Mouse (Mus musculus): Measurements from ENCODE around the gene Iqcf3. TPM values are rescaled to one million over a fixed set of nuclear protein-coding genes. Genes with fewer than 3 reads are reported as not detected.

Iqcf3 gene
- total RNA-seq, 1 experiment: not detected

- no peak for TF ChIP-seq ZC3H11A (IDR thresholded peaks at IDR 0.05; ENCODE audit: borderline replicate concordance, low read depth, low read length)
- peaks cover 6 to 44% of the 10 kb centered on the region in 2 experiments; a peak in 3 of 4 replicates for H3K4me1 ChIP-seq (ENCODE audit: control insufficient read depth in 2 of 2, insufficient read depth in 2 of 2, low read length in 2 of 2, poor library complexity in 1 of 2)
- in situ Hi-C loops (cut with MboI; ENCODE audit: low sequenced_read_pairs in 2 of 2, unreplicated experiment in 2 of 2): no loop called here
Observed at GRCm38 (mm10) chr9:106462430-106462800, 99.0 kb downstream of the Iqcf3 start.

DNA sequence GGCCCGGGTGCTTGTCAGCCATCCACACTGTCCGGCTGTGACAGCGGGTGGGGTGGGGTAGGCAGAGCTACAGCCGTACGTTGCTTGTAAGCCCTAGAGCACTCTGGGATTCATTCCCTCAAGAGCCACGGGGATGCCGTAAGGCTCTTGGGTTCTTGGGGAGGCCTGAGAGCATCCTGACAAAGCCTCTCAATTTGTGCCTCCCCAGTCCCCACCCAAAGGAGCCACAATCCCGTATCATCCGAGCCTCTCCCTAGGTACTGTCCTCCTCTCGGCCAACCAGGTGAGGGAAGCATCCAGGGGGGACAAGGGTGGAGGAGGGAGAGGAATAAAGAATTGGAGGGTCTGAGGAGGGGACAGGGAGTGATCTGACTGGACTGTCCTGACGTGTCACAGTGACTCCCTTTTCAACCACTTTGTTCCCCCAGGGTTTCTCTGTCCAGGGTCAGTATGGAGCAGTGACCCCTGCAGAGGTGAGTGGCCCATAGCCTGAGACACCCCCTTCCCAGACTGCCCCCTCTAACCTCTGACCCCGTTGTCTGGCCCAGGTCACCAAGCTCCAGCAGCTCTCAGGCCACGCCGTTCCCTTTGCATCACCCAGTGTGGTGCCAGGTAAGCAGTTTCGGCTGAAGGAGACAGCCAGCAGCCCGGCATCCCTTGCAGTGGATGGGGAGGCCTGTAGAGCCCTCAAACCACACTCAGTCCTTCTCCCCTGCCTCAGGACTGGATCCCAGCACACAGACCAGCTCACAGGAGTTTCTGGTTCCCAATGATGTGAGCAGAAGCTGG is 99.6 kb downstream of the Iqcf3 start:
- peaks cover 11 to 50% of the 10 kb centered on the region in 2 experiments; a peak in 3 of 4 replicates for H3K4me1 ChIP-seq (ENCODE audit: control insufficient read depth in 2 of 2, insufficient read depth in 2 of 2, low read length in 2 of 2, poor library complexity in 1 of 2)

More at GRCm38 (mm10) chr9:106462430-106462800, 99.0 kb downstream of the Iqcf3 start:
- Histone ChIP-seq H3K9me3 (ENCODE audit: control insufficient read depth, insufficient read depth, low read depth, low read length) (no peaks in the 10 kb centered on the region), H3K4me3 (ENCODE audit: insufficient read depth in 1 of 2, low read depth in 1 of 2, low read length in 2 of 2, poor library complexity in 1 of 2, severe bottlenecking in 1 of 2) (no peak overlapping the region), H3K36me3 (ENCODE audit: control insufficient read depth, insufficient read depth, low read length, poor library complexity, severe bottlenecking) (peaks cover 30% of the 10 kb centered on the region), H3K27ac (ENCODE audit: insufficient read depth, low read depth, low read length, poor library complexity, severe bottlenecking) (no peak overlapping the region), H3K9ac (ENCODE audit: insufficient read depth, low read depth, low read length, poor library complexity, severe bottlenecking) (no peak overlapping the region)
- DNase-seq (ENCODE audit: low read depth, low spot score): no peak

DNA sequence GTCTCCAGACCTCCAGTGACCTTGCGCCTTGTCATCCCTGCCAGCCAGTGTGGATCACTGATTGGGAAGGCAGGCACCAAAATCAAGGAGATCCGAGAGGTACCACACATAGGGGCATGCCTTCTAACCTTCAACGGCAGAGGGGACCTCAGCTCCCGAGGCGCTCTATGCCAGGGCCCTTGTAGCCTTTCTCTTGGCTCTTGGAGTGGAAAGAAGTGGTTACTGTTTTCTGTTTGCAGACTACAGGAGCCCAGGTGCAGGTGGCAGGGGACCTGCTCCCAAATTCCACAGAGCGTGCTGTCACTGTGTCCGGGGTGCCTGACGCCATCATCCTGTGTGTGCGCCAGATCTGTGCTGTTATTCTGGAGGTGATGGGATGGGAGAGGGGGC is 100.4 kb downstream of the Iqcf3 start:
- peaks cover 14 to 57% of the 10 kb centered on the region in 2 experiments for H3K4me1 ChIP-seq (ENCODE audit: control insufficient read depth in 2 of 2, insufficient read depth in 2 of 2, low read length in 2 of 2, poor library complexity in 1 of 2)
- H3K4me3 ChIP-seq (ENCODE audit: insufficient read depth in 1 of 2, low read depth in 1 of 2, low read length in 2 of 2, poor library complexity in 1 of 2, severe bottlenecking in 1 of 2): no peak overlapping the region
- peaks cover 30% of the 10 kb centered on the region for H3K36me3 ChIP-seq (ENCODE audit: control insufficient read depth, insufficient read depth, low read length, poor library complexity, severe bottlenecking)
- TF ChIP-seq ZC3H11A (IDR thresholded peaks at IDR 0.05; ENCODE audit: borderline replicate concordance, low read depth, low read length): no peak
- no peak for TF ChIP-seq ZNF384 (IDR thresholded peaks at IDR 0.05; ENCODE audit: low read depth, low read length)
- TF ChIP-seq MAFK (IDR thresholded peaks at IDR 0.05; ENCODE audit: insufficient read depth, low read depth, low read length): no peak
- TF ChIP-seq CHD2 (IDR thresholded peaks at IDR 0.05; ENCODE audit: low read depth, low read length): no peak
- no peak for TF ChIP-seq HCFC1 (IDR thresholded peaks at IDR 0.05; ENCODE audit: borderline replicate concordance, insufficient read depth, low read length)
- H3K9me3 ChIP-seq (ENCODE audit: control insufficient read depth, insufficient read depth, low read depth, low read length): no peaks in the 10 kb centered on the region
- in situ Hi-C loops (cut with MboI; ENCODE audit: low sequenced_read_pairs in 2 of 2, unreplicated experiment in 2 of 2): no loop called here
- no peak overlapping the region for H3K9ac ChIP-seq (ENCODE audit: insufficient read depth, low read depth, low read length, poor library complexity, severe bottlenecking)
- no peak for DNase-seq (ENCODE audit: low read depth, low spot score)
- no peak overlapping the region for H3K27ac ChIP-seq (ENCODE audit: insufficient read depth, low read depth, low read length, poor library complexity, severe bottlenecking)

More for the DNA sequence above, 99.6 kb downstream of the Iqcf3 start:
- TF ChIP-seq CHD2 (IDR thresholded peaks at IDR 0.05; ENCODE audit: low read depth, low read length) (no peak), ZC3H11A (IDR thresholded peaks at IDR 0.05; ENCODE audit: borderline replicate concordance, low read depth, low read length) (no peak), MAFK (IDR thresholded peaks at IDR 0.05; ENCODE audit: insufficient read depth, low read depth, low read length) (no peak), ZNF384 (IDR thresholded peaks at IDR 0.05; ENCODE audit: low read depth, low read length) (no peak), HCFC1 (IDR thresholded peaks at IDR 0.05; ENCODE audit: borderline replicate concordance, insufficient read depth, low read length) (no peak)
- no peak overlapping the region for H3K9ac ChIP-seq (ENCODE audit: insufficient read depth, low read depth, low read length, poor library complexity, severe bottlenecking)
- H3K27ac ChIP-seq (ENCODE audit: insufficient read depth, low read depth, low read length, poor library complexity, severe bottlenecking): no peak overlapping the region
- no peak for DNase-seq (ENCODE audit: low read depth, low spot score)
- no peak overlapping the region for H3K4me3 ChIP-seq (ENCODE audit: insufficient read depth in 1 of 2, low read depth in 1 of 2, low read length in 2 of 2, poor library complexity in 1 of 2, severe bottlenecking in 1 of 2)
- in situ Hi-C loops (cut with MboI; ENCODE audit: low sequenced_read_pairs in 2 of 2, unreplicated experiment in 2 of 2): no loop called here
- H3K9me3 ChIP-seq (ENCODE audit: control insufficient read depth, insufficient read depth, low read depth, low read length): no peaks in the 10 kb centered on the region
- peaks cover 30% of the 10 kb centered on the region for H3K36me3 ChIP-seq (ENCODE audit: control insufficient read depth, insufficient read depth, low read length, poor library complexity, severe bottlenecking)

GRCm38 (mm10) chr9:106460401-106461025 is 100.9 kb downstream of the Iqcf3 start:
- Histone ChIP-seq H3K9me3 (ENCODE audit: control insufficient read depth, insufficient read depth, low read depth, low read length) (no peaks in the 10 kb centered on the region), H3K9ac (ENCODE audit: insufficient read depth, low read depth, low read length, poor library complexity, severe bottlenecking) (no peak overlapping the region), H3K4me1 (ENCODE audit: control insufficient read depth in 2 of 2, insufficient read depth in 2 of 2, low read length in 2 of 2, poor library complexity in 1 of 2) (peaks cover 14 to 56% of the 10 kb centered on the region in 2 experiments), H3K36me3 (ENCODE audit: control insufficient read depth, insufficient read depth, low read length, poor library complexity, severe bottlenecking) (peaks cover 30% of the 10 kb centered on the region), H3K27ac (ENCODE audit: insufficient read depth, low read depth, low read length, poor library complexity, severe bottlenecking) (no peak overlapping the region), H3K4me3 (ENCODE audit: insufficient read depth in 1 of 2, low read depth in 1 of 2, low read length in 2 of 2, poor library complexity in 1 of 2, severe bottlenecking in 1 of 2) (no peak overlapping the region)
- no peak for DNase-seq (ENCODE audit: low read depth, low spot score)
- in situ Hi-C loops (cut with MboI; ENCODE audit: low sequenced_read_pairs in 2 of 2, unreplicated experiment in 2 of 2): no loop called here
- no peak for TF ChIP-seq HCFC1 (IDR thresholded peaks at IDR 0.05; ENCODE audit: borderline replicate concordance, insufficient read depth, low read length)
- no peak for TF ChIP-seq ZNF384 (IDR thresholded peaks at IDR 0.05; ENCODE audit: low read depth, low read length)
- TF ChIP-seq ZC3H11A (IDR thresholded peaks at IDR 0.05; ENCODE audit: borderline replicate concordance, low read depth, low read length): no peak
- no peak for TF ChIP-seq MAFK (IDR thresholded peaks at IDR 0.05; ENCODE audit: insufficient read depth, low read depth, low read length)
- TF ChIP-seq CHD2 (IDR thresholded peaks at IDR 0.05; ENCODE audit: low read depth, low read length): no peak
